Mouse (Mus musculus): ENCODE results near the gene Ralgps2. TPM values are rescaled to one million over a fixed set of nuclear protein-coding genes. Genes with fewer than 3 reads are reported as not detected.

The Ralgps2 gene
- polyA plus RNA-seq, 1 experiment from 2014 or later: 91.7 TPM

GRCm38 (mm10) chr1:156914942-156915341 lies 24.5 kb downstream of the Ralgps2 start:
- H3K9ac ChIP-seq: no peak overlapping the region

GRCm38 (mm10) chr1:156913190-156913589 lies 26.2 kb downstream of the Ralgps2 start:
- H3K36me3 ChIP-seq: no peaks in the 10 kb centered on the region
- no peak overlapping the region for H3K27ac ChIP-seq (replicated peaks)
- H3K4me2 ChIP-seq: no peak overlapping the region
- H3K9ac ChIP-seq: no peak overlapping the region
- no peak for ATAC-seq (ENCODE audit: low read depth)
- no peaks in the 10 kb centered on the region for H3K27me3 ChIP-seq
- 0 out of 2 replicates have a peak, but pooled peaks cover 5% of the 10 kb centered on the region for H3K4me1 ChIP-seq (replicated peaks)
- H3K4me3 ChIP-seq: no peak overlapping the region
- H3K9me3 ChIP-seq: no peaks in the 10 kb centered on the region
- WGBS: 93% methylated on average over 6 of the region's 6 CpGs

More at GRCm38 (mm10) chr1:156914942-156915341, 24.5 kb downstream of the Ralgps2 start:
- 82% methylated on average over 5 of the region's 5 CpGs for WGBS
- Histone ChIP-seq H3K4me3 (no peak overlapping the region), H3K4me1 (replicated peaks) (peaks cover 8% of the 10 kb centered on the region; the same call in 1 of the 2 replicates), H3K36me3 (no peaks in the 10 kb centered on the region), H3K4me2 (no peak overlapping the region), H3K9me3 (no peaks in the 10 kb centered on the region), H3K27ac (replicated peaks) (no peak overlapping the region), H3K27me3 (no peaks in the 10 kb centered on the region)
- ATAC-seq (ENCODE audit: low read depth): no peak

- Histone ChIP-seq H3K9ac (no peak overlapping the region), H3K27ac (replicated peaks) (no peak overlapping the region), H3K9me3 (no peaks in the 10 kb centered on the region), H3K4me2 (no peak overlapping the region), H3K27me3 (no peaks in the 10 kb centered on the region), H3K4me3 (no peak overlapping the region), H3K36me3 (peaks cover 15% of the 10 kb centered on the region), H3K4me1 (replicated peaks) (no peaks in the 10 kb centered on the region)
- no peak for ATAC-seq (ENCODE audit: low read depth)
- WGBS: 75% methylated on average over 2 of the region's 2 CpGs
Observed at GRCm38 (mm10) chr1:156910948-156911347, 28.5 kb downstream of the Ralgps2 start.

GRCm38 (mm10) chr1:156909866-156910265 lies 29.6 kb downstream of the Ralgps2 start:
- ATAC-seq (ENCODE audit: low read depth): no peak

GRCm38 (mm10) chr1:156909265-156909664 lies 30.2 kb downstream of the Ralgps2 start:
- H3K9me3 ChIP-seq: no peaks in the 10 kb centered on the region
- H3K4me1 ChIP-seq (replicated peaks): no peaks in the 10 kb centered on the region
- ATAC-seq (ENCODE audit: low read depth): no peak
- WGBS: 92% methylated on average over 4 of the region's 4 CpGs
- H3K9ac ChIP-seq: no peak overlapping the region
- H3K27me3 ChIP-seq: no peaks in the 10 kb centered on the region
- H3K36me3 ChIP-seq: peaks cover 19% of the 10 kb centered on the region
- H3K27ac ChIP-seq (replicated peaks): no peak overlapping the region
- no peak overlapping the region for H3K4me3 ChIP-seq
- no peak overlapping the region for H3K4me2 ChIP-seq

More at GRCm38 (mm10) chr1:156909866-156910265, 29.6 kb downstream of the Ralgps2 start:
- H3K27me3 ChIP-seq: no peaks in the 10 kb centered on the region
- no peak overlapping the region for H3K27ac ChIP-seq (replicated peaks)
- H3K4me3 ChIP-seq: no peak overlapping the region
- H3K9me3 ChIP-seq: no peaks in the 10 kb centered on the region
- no peak overlapping the region for H3K9ac ChIP-seq
- H3K4me1 ChIP-seq (replicated peaks): no peaks in the 10 kb centered on the region
- peaks cover 19% of the 10 kb centered on the region for H3K36me3 ChIP-seq
- H3K4me2 ChIP-seq: no peak overlapping the region

GRCm38 (mm10) chr1:156905660-156906059 lies 33.8 kb downstream of the Ralgps2 start:
- H3K9ac ChIP-seq: no peak overlapping the region
- no peaks in the 10 kb centered on the region for H3K4me1 ChIP-seq (replicated peaks)
- H3K27me3 ChIP-seq: no peaks in the 10 kb centered on the region
- H3K4me3 ChIP-seq: no peak overlapping the region
- WGBS: 94% methylated on average over 2 of the region's 2 CpGs
- no peaks in the 10 kb centered on the region for H3K9me3 ChIP-seq
- no peak overlapping the region for H3K4me2 ChIP-seq
- peaks cover 23% of the 10 kb centered on the region for H3K36me3 ChIP-seq
- no peak overlapping the region for H3K27ac ChIP-seq (replicated peaks)
- ATAC-seq (ENCODE audit: low read depth): no peak

- no peak for ATAC-seq (ENCODE audit: low read depth)
Observed at GRCm38 (mm10) chr1:156903899-156904298, 35.5 kb downstream of the Ralgps2 start.

GRCm38 (mm10) chr1:156901689-156902088 lies 37.7 kb downstream of the Ralgps2 start:
- no peak overlapping the region for H3K4me2 ChIP-seq
- H3K9me3 ChIP-seq: no peaks in the 10 kb centered on the region
- peaks cover 40% of the 10 kb centered on the region for H3K36me3 ChIP-seq
- H3K9ac ChIP-seq: no peak overlapping the region
- ATAC-seq (ENCODE audit: low read depth): no peak
- H3K4me3 ChIP-seq: no peak overlapping the region
- no peak overlapping the region for H3K27ac ChIP-seq (replicated peaks)
- WGBS: 86% methylated on average over 6 of the region's 6 CpGs
- H3K4me1 ChIP-seq (replicated peaks): peaks cover 5% of the 10 kb centered on the region
- H3K27me3 ChIP-seq: no peaks in the 10 kb centered on the region

More at GRCm38 (mm10) chr1:156903899-156904298, 35.5 kb downstream of the Ralgps2 start:
- Histone ChIP-seq H3K4me2 (no peak overlapping the region), H3K27me3 (no peaks in the 10 kb centered on the region), H3K9ac (no peak overlapping the region), H3K9me3 (no peaks in the 10 kb centered on the region), H3K27ac (replicated peaks) (no peak overlapping the region), H3K4me3 (no peak overlapping the region), H3K36me3 (peaks cover 36% of the 10 kb centered on the region), H3K4me1 (replicated peaks) (no peaks in the 10 kb centered on the region)
- 94% methylated on average over 3 of the region's 3 CpGs for WGBS

GRCm38 (mm10) chr1:156891561-156891960 lies 47.9 kb downstream of the Ralgps2 start:
- no peak for ATAC-seq (ENCODE audit: low read depth)
- no peak overlapping the region for H3K27ac ChIP-seq (replicated peaks)
- 92% methylated on average over 4 of the region's 4 CpGs for WGBS
- H3K4me3 ChIP-seq: no peak overlapping the region
- H3K4me2 ChIP-seq: no peak overlapping the region
- no peaks in the 10 kb centered on the region for H3K4me1 ChIP-seq (replicated peaks)
- H3K36me3 ChIP-seq: peaks cover 27% of the 10 kb centered on the region
- H3K9me3 ChIP-seq: no peaks in the 10 kb centered on the region
- no peaks in the 10 kb centered on the region for H3K27me3 ChIP-seq
- H3K9ac ChIP-seq: no peak overlapping the region

- H3K4me2 ChIP-seq: no peak overlapping the region
- no peaks in the 10 kb centered on the region for H3K4me1 ChIP-seq (replicated peaks)
- no peaks in the 10 kb centered on the region for H3K9me3 ChIP-seq
- H3K27ac ChIP-seq (replicated peaks): no peak overlapping the region
- no peak overlapping the region for H3K4me3 ChIP-seq
- no peaks in the 10 kb centered on the region for H3K27me3 ChIP-seq
- no peak for ATAC-seq (ENCODE audit: low read depth)
- 90% methylated on average over 4 of the region's 4 CpGs for WGBS
- peaks cover 39% of the 10 kb centered on the region for H3K36me3 ChIP-seq
- H3K9ac ChIP-seq: no peak overlapping the region
Observed at GRCm38 (mm10) chr1:156888830-156889229, 50.6 kb downstream of the Ralgps2 start.

GRCm38 (mm10) chr1:156885879-156886278 lies 53.5 kb downstream of the Ralgps2 start:
- 91% methylated on average over 2 of the region's 2 CpGs for WGBS
- H3K36me3 ChIP-seq: peaks cover 53% of the 10 kb centered on the region
- H3K4me2 ChIP-seq: no peak overlapping the region

GRCm38 (mm10) chr1:156884782-156885181 lies 54.6 kb downstream of the Ralgps2 start:
- Histone ChIP-seq H3K9me3 (no peaks in the 10 kb centered on the region), H3K4me2 (no peak overlapping the region), H3K36me3 (peaks cover 49% of the 10 kb centered on the region), H3K27me3 (no peaks in the 10 kb centered on the region), H3K9ac (no peak overlapping the region), H3K4me1 (replicated peaks) (no peaks in the 10 kb centered on the region), H3K27ac (replicated peaks) (no peak overlapping the region), H3K4me3 (no peak overlapping the region)
- no peak for ATAC-seq (ENCODE audit: low read depth)
- 65% methylated on average over 2 of the region's 2 CpGs for WGBS

More at GRCm38 (mm10) chr1:156885879-156886278, 53.5 kb downstream of the Ralgps2 start:
- Histone ChIP-seq H3K4me1 (replicated peaks) (no peaks in the 10 kb centered on the region), H3K27ac (replicated peaks) (no peak overlapping the region), H3K4me3 (no peak overlapping the region), H3K9me3 (no peaks in the 10 kb centered on the region), H3K27me3 (no peaks in the 10 kb centered on the region), H3K9ac (no peak overlapping the region)
- no peak for ATAC-seq (ENCODE audit: low read depth)

- ATAC-seq (ENCODE audit: low read depth): no peak
- no peaks in the 10 kb centered on the region for H3K9me3 ChIP-seq
- H3K36me3 ChIP-seq: peaks cover 33% of the 10 kb centered on the region
- no peak overlapping the region for H3K9ac ChIP-seq
- H3K4me2 ChIP-seq: no peak overlapping the region
- no peaks in the 10 kb centered on the region for H3K27me3 ChIP-seq
- H3K4me3 ChIP-seq: no peak overlapping the region
- 91% methylated on average over 4 of the region's 4 CpGs for WGBS
- no peaks in the 10 kb centered on the region for H3K4me1 ChIP-seq (replicated peaks)
- no peak overlapping the region for H3K27ac ChIP-seq (replicated peaks)
Observed at GRCm38 (mm10) chr1:156870616-156871015, 68.8 kb downstream of the Ralgps2 start.
